Mouse (Mus musculus): ENCODE measurements around the gene Lrrc55. TPM values are rescaled to one million over a fixed set of nuclear protein-coding genes. Genes with fewer than 3 reads are reported as not detected.

The Lrrc55 gene
- 1.7 TPM for polyA plus RNA-seq (2014; fragmentation: Illumina TruSeq; extraction: RNeasy Lipid Tissue Mini Kit (QIAGEN cat#74804); ENCODE audit: low read depth, low replicate concordance)

GRCm38 (mm10) chr2:85196901-85197300 lies at the start of gene Lrrc55:
TSS of gene Lrrc55 (minus strand) at chr2:85197197.

DNA sequence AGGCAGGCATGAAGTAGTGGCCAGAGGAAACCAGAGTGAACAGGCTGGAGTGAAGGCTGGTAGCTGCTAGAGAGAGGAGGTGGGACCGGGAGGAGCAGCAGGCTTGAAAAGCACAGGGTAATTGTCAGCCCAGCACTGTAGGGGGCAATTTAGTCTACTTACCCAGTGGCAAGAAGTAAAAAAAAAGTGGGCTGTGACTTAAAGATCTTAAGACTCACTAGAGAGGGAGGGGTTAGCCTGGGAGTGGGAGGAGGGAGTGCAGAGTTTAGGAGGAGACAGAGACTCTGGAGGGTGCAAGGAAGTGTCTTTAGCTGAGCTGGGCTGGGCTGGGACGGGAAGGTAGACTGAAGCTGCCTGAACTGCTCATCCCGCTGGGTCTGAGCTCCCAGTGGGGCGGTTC lies 60.9 kb downstream of the Lrrc55 start, which contains the start of gene Aplnr:
Gene Aplnr (plus strand): TSS at position 137 of the 400 bp plus-strand sequence.

Other genes with a start within 250 kb of the Lrrc55 start
- gene Prg2, start 216.7 kb downstream of the Lrrc55 start, polyA plus RNA-seq (2014; fragmentation: Illumina TruSeq; extraction: RNeasy Lipid Tissue Mini Kit (QIAGEN cat#74804); ENCODE audit: low read depth, low replicate concordance) = not detected
- not detected for gene Prg3, start 209.0 kb downstream of the Lrrc55 start, polyA plus RNA-seq (2014; fragmentation: Illumina TruSeq; extraction: RNeasy Lipid Tissue Mini Kit (QIAGEN cat#74804); ENCODE audit: low read depth, low replicate concordance)
- 103 TPM for gene Ssrp1, start 160.0 kb downstream of the Lrrc55 start, polyA plus RNA-seq (2014; fragmentation: Illumina TruSeq; extraction: RNeasy Lipid Tissue Mini Kit (QIAGEN cat#74804); ENCODE audit: low read depth, low replicate concordance)
- gene P2rx3, start 159.7 kb downstream of the Lrrc55 start, polyA plus RNA-seq (2014; fragmentation: Illumina TruSeq; extraction: RNeasy Lipid Tissue Mini Kit (QIAGEN cat#74804); ENCODE audit: low read depth, low replicate concordance) = 59.1 TPM
- 0.21 TPM for gene Tnks1bp1, start 149.2 kb downstream of the Lrrc55 start, polyA plus RNA-seq (2014; fragmentation: Illumina TruSeq; extraction: RNeasy Lipid Tissue Mini Kit (QIAGEN cat#74804); ENCODE audit: low read depth, low replicate concordance)
- 0.22 TPM for gene Aplnr, start 61.0 kb downstream of the Lrrc55 start, polyA plus RNA-seq (2014; fragmentation: Illumina TruSeq; extraction: RNeasy Lipid Tissue Mini Kit (QIAGEN cat#74804); ENCODE audit: low read depth, low replicate concordance)
- gene Olfr987, start 142.1 kb upstream of the Lrrc55 start, polyA plus RNA-seq (2014; fragmentation: Illumina TruSeq; extraction: RNeasy Lipid Tissue Mini Kit (QIAGEN cat#74804); ENCODE audit: low read depth, low replicate concordance) = not detected
- not detected for gene Olfr988, start 166.0 kb upstream of the Lrrc55 start, polyA plus RNA-seq (2014; fragmentation: Illumina TruSeq; extraction: RNeasy Lipid Tissue Mini Kit (QIAGEN cat#74804); ENCODE audit: low read depth, low replicate concordance)
- not detected for gene Olfr992, start 212.3 kb upstream of the Lrrc55 start, polyA plus RNA-seq (2014; fragmentation: Illumina TruSeq; extraction: RNeasy Lipid Tissue Mini Kit (QIAGEN cat#74804); ENCODE audit: low read depth, low replicate concordance)
- not detected for gene Olfr993, start 217.7 kb upstream of the Lrrc55 start, polyA plus RNA-seq (2014; fragmentation: Illumina TruSeq; extraction: RNeasy Lipid Tissue Mini Kit (QIAGEN cat#74804); ENCODE audit: low read depth, low replicate concordance)
- not detected for gene Olfr994, start 239.3 kb upstream of the Lrrc55 start, polyA plus RNA-seq (2014; fragmentation: Illumina TruSeq; extraction: RNeasy Lipid Tissue Mini Kit (QIAGEN cat#74804); ENCODE audit: low read depth, low replicate concordance)
- gene Olfr995, start 246.4 kb upstream of the Lrrc55 start, polyA plus RNA-seq (2014; fragmentation: Illumina TruSeq; extraction: RNeasy Lipid Tissue Mini Kit (QIAGEN cat#74804); ENCODE audit: low read depth, low replicate concordance) = not detected

Data from testis, adult 10 weeks (tissue).